Mouse (Mus musculus) megakaryocyte, embryonic 14.5 days (primary cell): Measurements from ENCODE around the gene Fgf2.

ENCODE experiments used
- FLI1 ChIP-seq: IDR thresholded peaks from 2 replicates; pipeline ENCODE4 v1.6.1; 2012; ENCODE audit warnings: low read length, inconsistent platforms, mixed read lengths
- GATA1 ChIP-seq: IDR thresholded peaks from 3 replicates; pipeline ENCODE4 v1.6.1; 2012; ENCODE audit warnings: mixed read lengths, low read length, inconsistent platforms, borderline replicate concordance

GRCm38 (mm10) chr3:37311897-37312369 is 36.2 kb upstream of the Fgf2 start:
- TF ChIP-seq GATA1 = no peak
- TF ChIP-seq FLI1 = no peak
